Mouse (Mus musculus) midbrain, embryonic 10.5 days (tissue): Measurements from ENCODE around the gene Diaph2. TPM values are rescaled to one million over a fixed set of nuclear protein-coding genes. Genes with fewer than 3 reads are reported as not detected.
"Not testable (repeated sequence)": the region's sequence is repeated elsewhere in the genome, so short reads cannot be mapped to it uniquely, and the experiment has no call there.

ENCODE experiments used
- DNase-seq: peaks from one replicate; pipeline ENCODE4 v3.0.0-alpha.2; 2017; ENCODE audit warnings: low spot score
- H3K27ac ChIP-seq: fragments of 300-500 bp; sonication (generic); replicated peaks from 2 replicates; pipeline ENCODE4 v1.5.1; 2016; ENCODE audit warnings: mild to moderate bottlenecking
- H3K27me3 ChIP-seq: fragments of 300-500 bp; sonication (generic); 2 replicates; pipeline ENCODE4 v1.6.1; 2016; ENCODE audit warnings: low read depth, mild to moderate bottlenecking; ENCODE audit not compliant: poor library complexity, severe bottlenecking
- H3K36me3 ChIP-seq: fragments of 300-500 bp; sonication (generic); 2 replicates; pipeline ENCODE4 v1.6.1; 2016; ENCODE audit warnings: mild to moderate bottlenecking, moderate library complexity
- H3K4me1 ChIP-seq: fragments of 300-500 bp; sonication (generic); 2 replicates; pipeline ENCODE4 v1.6.1; 2016
- H3K4me3 ChIP-seq: fragments of 300-500 bp; sonication (generic); 2 replicates; pipeline ENCODE4 v1.5.1; 2016; ENCODE audit warnings: mild to moderate bottlenecking, moderate library complexity
- H3K9me3 ChIP-seq: fragments of 300-500 bp; sonication (generic); replicated peaks from 2 replicates; pipeline ENCODE4 v1.6.1; 2016; ENCODE audit warnings: mild to moderate bottlenecking
- WGBS: fragments of 180-500 bp; shearing (Covaris S2); methylation state at CpG from one replicate; pipeline ENCODE4 v1.1.7; 2016; 5-methylcytosine and 5-hydroxymethylcytosine counted together
- polyA plus RNA-seq: library from polyadenylated mRNA; unstranded; fragments of >200 nt; fragmentation: Nextera tagmentation; extraction: Ambion mirVana; gene quantifications from 2 replicates; pipeline ENCODE4 v1.2.1, GENCODE M21; 2016

The Diaph2 gene
- polyA plus RNA-seq, 1 experiment from 2014 or later = 3.1 TPM

- no peak overlapping the region for H3K4me3 ChIP-seq
- no peaks in the 10 kb centered on the region for H3K4me1 ChIP-seq
- no peak overlapping the region for H3K27ac ChIP-seq
- WGBS = 57% methylated on average over 3 of the region's 3 CpGs
- H3K27me3 ChIP-seq = peaks cover 9% of the 10 kb centered on the region; the same call in 1 of the 2 replicates
- no peaks in the 10 kb centered on the region for H3K9me3 ChIP-seq
- no peaks in the 10 kb centered on the region for H3K36me3 ChIP-seq
- DNase-seq = no peak
Observed at GRCm38 (mm10) chrX:130403214-130403613, 653.7 kb downstream of the Diaph2 start.

GRCm38 (mm10) chrX:130407471-130407870 is 657.9 kb downstream of the Diaph2 start:
- not testable (repeated sequence) for H3K36me3 ChIP-seq, H3K27me3 ChIP-seq
- WGBS = 91% methylated on average over 3 of the region's 3 CpGs

GRCm38 (mm10) chrX:130408985-130409384 is 659.4 kb downstream of the Diaph2 start:
- Histone ChIP-seq H3K36me3 (no peaks in the 10 kb centered on the region), H3K4me1 (no peaks in the 10 kb centered on the region), H3K27ac (no peak overlapping the region), H3K9me3 (no peaks in the 10 kb centered on the region), H3K4me3 (no peak overlapping the region), H3K27me3 (no peaks in the 10 kb centered on the region)
- DNase-seq = no peak
- WGBS = 96% methylated on average over 1 of the region's 1 CpGs

More at GRCm38 (mm10) chrX:130407471-130407870, 657.9 kb downstream of the Diaph2 start:
- not testable (repeated sequence) for DNase-seq, H3K4me3 ChIP-seq, H3K4me1 ChIP-seq, H3K27ac ChIP-seq, H3K9me3 ChIP-seq

GRCm38 (mm10) chrX:130423134-130423533 is 673.6 kb downstream of the Diaph2 start:
- no peaks in the 10 kb centered on the region; the same call in 1 of the 2 replicates for H3K27me3 ChIP-seq
- H3K27ac ChIP-seq = no peak overlapping the region
- no peak overlapping the region for H3K4me3 ChIP-seq
- no peaks in the 10 kb centered on the region for H3K36me3 ChIP-seq
- H3K9me3 ChIP-seq = no peaks in the 10 kb centered on the region
- no peak for DNase-seq
- no peaks in the 10 kb centered on the region for H3K4me1 ChIP-seq
- WGBS = 88% methylated on average over 2 of the region's 2 CpGs

GRCm38 (mm10) chrX:130451822-130452487 is 702.4 kb downstream of the Diaph2 start:
- Histone ChIP-seq H3K27me3 (peaks cover 10% of the 10 kb centered on the region), H3K4me1 (no peaks in the 10 kb centered on the region), H3K36me3 (no peaks in the 10 kb centered on the region), H3K27ac (no peak overlapping the region), H3K4me3 (no peak overlapping the region), H3K9me3 (no peaks in the 10 kb centered on the region)
- no peak for DNase-seq
- 62% methylated on average over 4 of the region's 4 CpGs for WGBS

GRCm38 (mm10) chrX:130452488-130452823 is 702.9 kb downstream of the Diaph2 start:
- Histone ChIP-seq H3K36me3 (no peaks in the 10 kb centered on the region), H3K27ac (no peak overlapping the region), H3K4me3 (no peak overlapping the region), H3K9me3 (no peaks in the 10 kb centered on the region), H3K4me1 (no peaks in the 10 kb centered on the region), H3K27me3 (peaks cover 10% of the 10 kb centered on the region)
- DNase-seq = no peak
- WGBS = 90% methylated on average over 4 of the region's 4 CpGs

- H3K4me1 ChIP-seq = no peaks in the 10 kb centered on the region
- DNase-seq = no peak
- H3K27ac ChIP-seq = no peak overlapping the region
- H3K27me3 ChIP-seq = 0 out of 2 replicates have a peak, but pooled peaks cover 4% of the 10 kb centered on the region
- no peaks in the 10 kb centered on the region for H3K9me3 ChIP-seq
- H3K36me3 ChIP-seq = no peaks in the 10 kb centered on the region
- WGBS = 63% methylated on average over 2 of the region's 2 CpGs
- H3K4me3 ChIP-seq = no peak overlapping the region
Observed at GRCm38 (mm10) chrX:130473133-130473532, 723.6 kb downstream of the Diaph2 start.

GRCm38 (mm10) chrX:130480877-130481276 is 731.3 kb downstream of the Diaph2 start:
- no peak for DNase-seq
- no peaks in the 10 kb centered on the region for H3K4me1 ChIP-seq
- H3K27ac ChIP-seq = no peak overlapping the region
- H3K9me3 ChIP-seq = no peaks in the 10 kb centered on the region
- no peaks in the 10 kb centered on the region for H3K36me3 ChIP-seq
- no peak overlapping the region for H3K4me3 ChIP-seq
- peaks cover 14% of the 10 kb centered on the region for H3K27me3 ChIP-seq
- WGBS = 100% methylated on average over 1 of the region's 1 CpGs

- no peak for DNase-seq
- Histone ChIP-seq H3K36me3 (no peaks in the 10 kb centered on the region), H3K27me3 (peaks cover 56% of the 10 kb centered on the region), H3K4me3 (no peak overlapping the region), H3K27ac (no peak overlapping the region), H3K4me1 (peaks cover 14% of the 10 kb centered on the region), H3K9me3 (no peaks in the 10 kb centered on the region)
- WGBS = 80% methylated on average over 12 of the region's 12 CpGs
Observed at GRCm38 (mm10) chrX:130502680-130503464, 753.3 kb downstream of the Diaph2 start.

GRCm38 (mm10) chrX:130503465-130503860 is 753.9 kb downstream of the Diaph2 start:
- Histone ChIP-seq H3K9me3 (no peaks in the 10 kb centered on the region), H3K4me1 (peaks cover 14% of the 10 kb centered on the region), H3K27ac (no peak overlapping the region), H3K4me3 (no peak overlapping the region), H3K36me3 (no peaks in the 10 kb centered on the region), H3K27me3 (peaks cover 56% of the 10 kb centered on the region)
- DNase-seq = no peak
- WGBS = 77% methylated on average over 3 of the region's 3 CpGs

GRCm38 (mm10) chrX:130505626-130506025 is 756.1 kb downstream of the Diaph2 start:
- no peaks in the 10 kb centered on the region for H3K9me3 ChIP-seq
- 30% methylated on average over 5 of the region's 5 CpGs for WGBS
- H3K27ac ChIP-seq = no peak overlapping the region
- DNase-seq = peak; percentile 11
- no peak overlapping the region for H3K4me3 ChIP-seq
- H3K27me3 ChIP-seq = peaks cover 65% of the 10 kb centered on the region
- peaks cover 14% of the 10 kb centered on the region for H3K4me1 ChIP-seq
- no peaks in the 10 kb centered on the region for H3K36me3 ChIP-seq
